Mouse (Mus musculus): ENCODE results near the gene U2af1l4.

DNA sequence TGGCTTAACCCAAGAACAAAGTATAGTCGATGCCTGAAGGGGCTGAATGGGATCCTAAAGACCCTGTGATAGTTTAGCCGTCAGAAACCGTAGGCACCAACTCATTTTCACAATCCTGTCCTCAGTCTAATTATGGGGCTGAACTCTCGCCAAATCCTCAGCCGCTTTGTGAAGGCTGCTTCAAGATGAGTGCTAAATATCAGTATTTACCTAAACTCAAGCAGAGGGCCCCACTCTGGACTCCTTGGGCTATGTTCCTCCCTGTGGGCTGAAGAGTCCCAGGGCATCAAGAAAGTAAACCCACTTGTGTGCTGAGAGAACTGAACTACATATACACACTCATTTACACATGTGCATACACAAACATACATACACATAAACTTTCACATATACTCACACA lies 33.7 kb downstream of the U2af1l4 start:
- TF ChIP-seq MAX (IDR thresholded peaks at IDR 0.05; ENCODE audit: low read depth) (no peak), MYOG (IDR thresholded peaks at IDR 0.05; ENCODE audit: control insufficient read depth in 1 of 3, insufficient read depth in 1 of 3, insufficient read length in 2 of 3, low read depth in 2 of 3) (no peak), USF1 (IDR thresholded peaks at IDR 0.05; ENCODE audit: low read depth) (no peak), POLR2A (IDR thresholded peaks at IDR 0.05; ENCODE audit: insufficient read length, low read depth) (no peak), CEBPB (IDR thresholded peaks at IDR 0.05; ENCODE audit: insufficient read depth, poor library complexity, severe bottlenecking) (no peak), MYOD1 (IDR thresholded peaks at IDR 0.05; ENCODE audit: control insufficient read depth in 1 of 3, insufficient read length in 2 of 3, low read depth in 2 of 3) (no peak)

Measured in myocyte (in vitro differentiated cells).